8 mouse cellular contexts compared by ENCODE assay signal in the genomic region with DNA sequence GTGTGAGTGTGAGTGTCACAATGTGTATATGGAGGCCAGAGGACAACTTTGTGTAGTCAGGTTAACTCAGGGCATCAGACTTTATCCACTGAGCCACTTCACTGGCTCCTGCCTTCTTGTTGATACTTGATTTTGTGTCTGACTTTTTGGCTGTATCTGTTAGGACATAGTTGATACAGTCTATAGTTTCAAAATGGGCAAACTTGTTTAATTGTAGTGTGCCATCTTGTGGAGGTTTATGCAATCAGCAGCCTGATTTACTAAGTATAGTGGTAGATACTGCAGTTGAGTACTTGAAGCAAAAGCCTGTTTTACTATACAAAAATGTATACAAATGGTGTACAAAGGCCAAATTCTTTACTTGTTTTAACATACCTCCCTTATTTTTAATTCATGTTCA. TPM values are rescaled to one million over a fixed set of nuclear protein-coding genes. Genes with fewer than 3 reads are reported as not detected.
DNase-seq lines count a peak whose midpoint lies in the region; ATAC-seq and TF ChIP-seq lines count a peak whose summit lies in the region.
"Had no signal": no experiment of that assay in that cellular context is flagged by ENCODE, and none has a peak within 500 bp of the region (broad histone marks: within the 10 kb centered on the region; RNA-seq: fewer than 3 reads in every experiment).

No protein-coding gene starts in this region.

- no peaks in the 10 kb centered on the region for H3K9me3 ChIP-seq in lung, postnatal 0 days (ENCODE audit: low read length)
- H3K9me3 ChIP-seq: limb, embryonic 13.5 days had no signal

- peak; percentile 16 for DNase-seq in kidney, adult 18-20 months
- no peak for DNase-seq in kidney, adult 11 months
- peak; percentile 82 for DNase-seq in 3T3-L1 (ENCODE audit: low read depth, low spot score)
- DNase-seq in B cell, adult 2 months, result peak; percentile 34 to 39
- peak; percentile 79 for DNase-seq in lung, postnatal 0 days (ENCODE audit: low spot score)
- no peak for DNase-seq in ovary, adult 18-20 months (ENCODE audit: low spot score)

- no peak for TF ChIP-seq EP300 in lung, postnatal 0 days (IDR thresholded peaks at IDR 0.05)

- H3K27me3 ChIP-seq in lung, postnatal 0 days (replicated peaks; ENCODE audit: insufficient read depth, low read length), result no peaks in the 10 kb centered on the region
- H3K27me3 ChIP-seq: limb, embryonic 13.5 days had no signal

- H3K27ac ChIP-seq in lung, postnatal 0 days (ENCODE audit: low read length), result no peak overlapping the region
- H3K27ac ChIP-seq: limb, embryonic 13.5 days had no signal

- H3K9ac ChIP-seq in lung, postnatal 0 days (replicated peaks; ENCODE audit: low read depth), result no peak overlapping the region
- H3K9ac ChIP-seq: limb, embryonic 13.5 days had no signal

- no peak overlapping the region for H3K4me3 ChIP-seq in lung, postnatal 0 days (ENCODE audit: low read depth, low read length)
- H3K4me3 ChIP-seq: limb, embryonic 13.5 days had no signal

- H3K4me2 ChIP-seq in lung, postnatal 0 days (replicated peaks; ENCODE audit: low read depth, low read length), result no peak overlapping the region
- H3K4me2 ChIP-seq: limb, embryonic 13.5 days had no signal

- TF ChIP-seq CTCF in lung, postnatal 0 days (IDR thresholded peaks at IDR 0.05), result peak; percentile 76

- no peaks in the 10 kb centered on the region; the same call in 1 of the 2 replicates for H3K36me3 ChIP-seq in lung, postnatal 0 days (ENCODE audit: insufficient read depth, low read length)

- 0 out of 2 replicates have a peak, but pooled peaks cover 5% of the 10 kb centered on the region for H3K4me1 ChIP-seq in lung, postnatal 0 days (ENCODE audit: insufficient read depth, low read depth, low read length)
- H3K4me1 ChIP-seq: limb, embryonic 13.5 days had no signal

- peak; percentile 66; the same call in 1 of the 2 replicates for ATAC-seq in common myeloid progenitor, adult 5-6 weeks (replicated peaks; ENCODE audit: low read depth, poor library complexity, severe bottlenecking)
- ATAC-seq in lung, postnatal 0 days, result 0 out of 2 replicates have a peak, but pooled peaks have one; percentile 50

RNA-seq across cellular contexts. Expression of gene Mkln1, which starts 55.2 kb away (rescaled TPM):
- 181 and 246 TPM in 2 replicates for total RNA-seq in common myeloid progenitor, adult 5-6 weeks (2017)
- 127 and 144 TPM in 2 replicates for polyA plus RNA-seq in lung, postnatal 0 days (2015; fragmentation: Nextera tagmentation; extraction: Ambion mirVana)

Comparison
In these comparisons a context has a peak if more than half of its experiments do, and no peak if none do; other contexts are left out.
1. DNase-seq: peak in kidney, adult 18-20 months (single experiment), 3T3-L1 (single experiment), B cell, adult 2 months (2 of 2) and lung, postnatal 0 days (single experiment); none in kidney, adult 11 months (single experiment) and ovary, adult 18-20 months (single experiment).